In genomic region chr11:121680750-121681149, GRCm38 (mm10) we compare ENCODE assay signal across 9 mouse cellular contexts. TPM values are rescaled to one million over a fixed set of nuclear protein-coding genes. Genes with fewer than 3 reads are reported as not detected.
DNase-seq lines count a peak whose midpoint lies in the region; ATAC-seq and TF ChIP-seq lines count a peak whose summit lies in the region.
"Had no signal": no experiment of that assay in that cellular context is flagged by ENCODE, and none has a peak within 500 bp of the region (broad histone marks: within the 10 kb centered on the region; RNA-seq: fewer than 3 reads in every experiment).

No protein-coding gene starts in this region.

- H3K4me1 ChIP-seq in heart, embryonic 12.5 days (replicated peaks) = no peaks in the 10 kb centered on the region
- H3K4me1 ChIP-seq in bone marrow, adult 2 months (ENCODE audit: control insufficient read depth, insufficient read depth, low read length) = peaks cover 4% of the 10 kb centered on the region; the same call in 1 of the 2 replicates

- DNase-seq in heart, adult 18-20 months = peak; percentile 14 to 45
- peak; percentile 36 to 38 for DNase-seq in B cell, adult 2 months
- DNase-seq in lung, adult 18-20 months = peak; percentile 39
- no peak for DNase-seq in thymus, postnatal 36 days
- DNase-seq in right cerebral cortex, postnatal 36 days (ENCODE audit: low spot score in 2 of 2) = no peak
- DNase-seq: gastrocnemius, postnatal 25 days had no signal

- H3K27me3 ChIP-seq in heart, embryonic 12.5 days (replicated peaks) = no peaks in the 10 kb centered on the region

- no peaks in the 10 kb centered on the region; the same call in 1 of the 2 replicates for H3K9me3 ChIP-seq in heart, embryonic 12.5 days (replicated peaks)

- no peak overlapping the region for H3K27ac ChIP-seq in heart, embryonic 12.5 days (ENCODE audit: poor library complexity, severe bottlenecking)
- peak overlapping the region; percentile 63 for H3K27ac ChIP-seq in bone marrow, adult 2 months (ENCODE audit: control insufficient read depth, insufficient read depth, low read depth, low read length, poor library complexity)

- no peak overlapping the region for H3K4me3 ChIP-seq in heart, embryonic 12.5 days
- no peak overlapping the region for H3K4me3 ChIP-seq in bone marrow, adult 2 months (replicated peaks; ENCODE audit: control insufficient read depth, low read depth, low read length)

- no peak for ATAC-seq in heart, embryonic 12.5 days (ENCODE audit: insufficient number of reproducible peaks, low FRiP score)
- no peak for ATAC-seq in activated CD4-positive, CD25-positive, alpha-beta regulatory T cell, adult 4 months

- no peaks in the 10 kb centered on the region for H3K36me3 ChIP-seq in heart, embryonic 12.5 days

- no peak overlapping the region for H3K4me2 ChIP-seq in heart, embryonic 12.5 days

- no peak overlapping the region for H3K9ac ChIP-seq in heart, embryonic 12.5 days

- TF ChIP-seq CTCF in bone marrow, adult 2 months (IDR thresholded peaks at IDR 0.05; ENCODE audit: control insufficient read depth, insufficient read depth, low read length) = peak; percentile 40

- TF ChIP-seq POLR2A in bone marrow, adult 2 months (IDR thresholded peaks at IDR 0.05; ENCODE audit: borderline replicate concordance, control insufficient read depth, low read depth, low read length) = no peak

- 70% methylated on average over 5 of the region's 5 CpGs for WGBS in heart, embryonic 12.5 days
- 22% methylated on average over 5 of the region's 5 CpGs for WGBS in bone marrow, adult 2 months

RNA-seq across cellular contexts. Expression of gene B3gntl1, which starts 7.8 kb away (rescaled TPM):
- 1 to 10 TPM; 3.9 to 4.5 TPM for total RNA-seq in heart, adult 18-20 months (2021)
- polyA plus RNA-seq in heart, embryonic 12.5 days (2016; fragmentation: Nextera tagmentation; extraction: Ambion mirVana) = 5.9 and 7.7 TPM in 2 replicates
- polyA plus RNA-seq in bone marrow, adult 2 months (2011; ENCODE audit: insufficient read depth, insufficient read length, low replicate concordance, missing spikeins) = 2.4 and 6.1 TPM in 2 replicates
- 10 to 100 TPM in 1 of 2 experiments, 1 to 10 TPM in 1; 8.4 to 11.3 TPM for polyA plus RNA-seq in activated CD4-positive, CD25-positive, alpha-beta regulatory T cell, adult 4 months (2017; shearing (Covaris generic))

RNA-seq across cellular contexts. Expression of gene Metrnl, which starts 20.6 kb away (rescaled TPM):
- 10 to 100 TPM; 14.9 to 19.8 TPM for total RNA-seq in heart, adult 18-20 months (2021)
- 8.4 and 8.9 TPM in 2 replicates for polyA plus RNA-seq in heart, embryonic 12.5 days (2016; fragmentation: Nextera tagmentation; extraction: Ambion mirVana)
- polyA plus RNA-seq in bone marrow, adult 2 months (2011; ENCODE audit: insufficient read depth, insufficient read length, low replicate concordance, missing spikeins) = 5.4 and 5.5 TPM in 2 replicates
- polyA plus RNA-seq in activated CD4-positive, CD25-positive, alpha-beta regulatory T cell, adult 4 months (2017; shearing (Covaris generic)) = 1 to 10 TPM in 1 of 2 experiments, under 1 TPM in 1; 0.60 to 1.1 TPM

Comparison
In these comparisons a context has a peak if more than half of its experiments do, and no peak if none do; other contexts are left out.
1. DNase-seq: peak in heart, adult 18-20 months (2 of 2), B cell, adult 2 months (2 of 2) and lung, adult 18-20 months (2 of 2); none in thymus, postnatal 36 days (0 of 2) and right cerebral cortex, postnatal 36 days (0 of 2).